Mouse (Mus musculus) erythroblast, embryonic 14.5 days (primary cell): ENCODE data around the gene Dlgap1. TPM values are rescaled to one million over a fixed set of nuclear protein-coding genes. Genes with fewer than 3 reads are reported as not detected.
"Not testable (repeated sequence)": the region's sequence is repeated elsewhere in the genome, so short reads cannot be mapped to it uniquely, and the experiment has no call there.

Source experiments
- H3K27me3 ChIP-seq: 2 replicates; pipeline ENCODE4 v1.6.1; 2012; ENCODE audit warnings: inconsistent platforms; ENCODE audit not compliant: control insufficient read depth
- H3K36me3 ChIP-seq: 2 replicates; pipeline ENCODE4 v1.6.1; 2012; ENCODE audit warnings: mild to moderate bottlenecking, inconsistent platforms; ENCODE audit not compliant: control insufficient read depth
- H3K4me1 ChIP-seq: 2 replicates; pipeline ENCODE4 v1.6.1; 2012; ENCODE audit warnings: inconsistent platforms; ENCODE audit not compliant: control insufficient read depth
- H3K4me3 ChIP-seq: replicated peaks from 2 replicates; pipeline ENCODE3; 2012; ENCODE audit warnings: moderate library complexity, mild to moderate bottlenecking, inconsistent platforms
- H3K9me3 ChIP-seq: 2 replicates; pipeline ENCODE4 v1.6.1; 2012; ENCODE audit warnings: low read length, inconsistent platforms, mixed read lengths; ENCODE audit not compliant: control insufficient read depth
- GATA1 ChIP-seq: IDR thresholded peaks from 2 replicates; pipeline ENCODE4 v1.6.1; 2012; ENCODE audit warnings: low read length, inconsistent platforms, mixed read lengths
- TAL1 ChIP-seq: IDR thresholded peaks from 3 replicates; pipeline ENCODE4 v1.6.1; 2012; ENCODE audit warnings: low read length, inconsistent platforms, mixed read lengths
- polyA plus RNA-seq: library from polyadenylated mRNA; stranded (reverse); fragments of >175 nt; gene quantifications from 2 replicates; pipeline ENCODE4 v1.2.3, GENCODE M21; 2012

The Dlgap1 gene
- polyA plus RNA-seq, 1 experiment, result not detected

DNA sequence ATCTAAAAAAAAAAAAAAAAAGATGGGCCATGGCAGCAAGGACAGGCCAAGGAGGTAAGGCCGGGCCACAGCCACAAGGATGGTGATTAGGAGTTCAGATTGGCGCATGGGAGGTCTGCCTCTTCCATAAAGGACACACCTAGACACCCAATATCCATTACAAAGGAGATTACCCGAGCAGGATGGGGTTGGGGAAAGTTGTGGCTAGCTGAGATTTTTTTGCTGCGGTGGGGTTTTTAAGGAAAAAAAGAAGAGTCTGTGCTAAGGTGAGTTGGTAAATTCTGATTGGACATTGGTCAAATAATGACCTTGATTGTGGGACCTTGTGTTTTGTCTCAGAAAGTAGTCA is 859.3 kb downstream of the Dlgap1 start:
- TF ChIP-seq GATA1, result no peak
- no peak for TF ChIP-seq TAL1
- H3K4me3 ChIP-seq, result no peak overlapping the region

DNA sequence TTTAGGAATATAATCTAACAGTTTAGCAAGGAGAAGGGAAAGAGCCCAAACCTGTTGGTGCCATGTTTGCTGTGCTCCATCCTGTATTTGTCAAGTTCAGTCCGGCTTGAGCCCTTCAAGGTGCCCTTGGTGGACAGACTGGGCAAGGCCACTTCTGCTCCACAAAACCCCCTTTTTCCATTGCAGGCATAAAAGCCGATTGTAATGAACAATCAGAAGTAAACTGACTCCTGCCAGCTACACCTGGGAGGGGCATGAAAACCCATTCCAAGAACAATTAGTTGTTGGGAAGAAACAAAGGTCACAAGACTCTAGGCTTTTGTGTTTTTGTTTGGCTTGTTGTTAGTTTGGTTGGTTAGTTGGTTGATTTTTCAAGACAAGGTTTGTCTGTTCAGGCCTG is 859.7 kb downstream of the Dlgap1 start:
- H3K4me3 ChIP-seq, result no peak overlapping the region
- peaks cover 9% of the 10 kb centered on the region for H3K27me3 ChIP-seq
- H3K9me3 ChIP-seq, result no peaks in the 10 kb centered on the region
- TF ChIP-seq GATA1 (no peak), TAL1 (no peak)
- H3K36me3 ChIP-seq, result no peaks in the 10 kb centered on the region
- no peaks in the 10 kb centered on the region for H3K4me1 ChIP-seq

More for the DNA sequence above, 859.3 kb downstream of the Dlgap1 start:
- H3K27me3 ChIP-seq, result peaks cover 6% of the 10 kb centered on the region
- H3K36me3 ChIP-seq, result no peaks in the 10 kb centered on the region
- H3K9me3 ChIP-seq, result no peaks in the 10 kb centered on the region
- no peaks in the 10 kb centered on the region for H3K4me1 ChIP-seq

DNA sequence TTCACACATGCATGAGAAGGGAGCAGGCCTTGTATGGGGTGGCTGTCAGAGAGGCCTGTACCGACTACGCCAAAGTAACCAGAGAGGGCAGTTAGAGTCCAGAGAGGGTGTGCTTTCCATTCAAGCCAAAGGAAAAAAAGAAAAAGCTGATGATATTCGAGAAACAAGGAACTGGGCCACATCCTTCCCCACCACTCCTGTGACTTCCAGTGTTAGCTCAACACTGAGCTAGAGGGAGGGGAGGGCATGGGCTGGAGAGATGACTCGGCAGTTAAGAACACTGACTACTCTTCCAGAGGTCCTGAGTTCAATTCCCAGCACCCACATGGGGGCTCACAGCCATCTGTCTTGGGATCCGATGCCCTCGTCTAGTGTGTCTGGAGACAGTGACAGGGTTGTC is 860.3 kb downstream of the Dlgap1 start:
- Histone ChIP-seq H3K36me3 (no peaks in the 10 kb centered on the region), H3K4me3 (no peak overlapping the region), H3K27me3 (peaks cover 13% of the 10 kb centered on the region), H3K4me1 (no peaks in the 10 kb centered on the region), H3K9me3 (no peaks in the 10 kb centered on the region)
- TF ChIP-seq GATA1, result no peak
- TF ChIP-seq TAL1, result no peak

DNA sequence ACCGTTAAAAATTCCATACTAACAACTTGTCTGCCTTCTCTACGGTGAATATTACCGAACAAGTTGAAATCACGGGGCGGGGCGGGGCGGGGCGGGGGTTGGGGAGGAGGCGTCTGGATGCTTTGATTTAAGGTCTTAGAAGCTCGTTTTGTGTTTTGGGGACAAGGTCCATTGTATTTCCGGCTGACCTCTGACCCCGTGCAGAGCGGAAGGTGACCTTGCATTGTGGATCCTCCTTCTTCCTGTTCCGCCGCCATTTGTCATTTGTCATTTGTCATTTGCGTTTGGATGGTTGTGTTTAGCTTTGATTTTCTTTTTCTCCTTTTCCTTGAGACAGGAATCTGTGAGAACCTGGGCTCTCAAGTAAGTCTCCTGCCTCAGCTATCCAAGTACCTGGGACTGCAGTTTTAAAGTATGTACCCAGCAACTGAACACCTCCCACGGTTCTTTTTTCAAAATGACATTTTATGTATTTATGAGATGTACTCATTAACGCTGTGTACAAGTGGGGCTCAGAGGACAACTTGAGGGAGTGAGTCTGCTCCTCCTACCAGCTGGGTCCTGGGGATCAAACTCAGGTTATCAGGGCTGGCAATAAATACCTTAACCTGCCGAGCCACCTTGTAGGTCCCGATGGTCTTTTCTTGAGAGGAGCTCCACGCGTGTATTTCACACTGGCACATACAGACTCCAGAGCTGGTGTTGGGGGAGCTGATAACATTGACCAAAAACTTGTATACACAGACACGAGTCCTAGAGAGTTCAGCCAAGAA is 861.3 kb downstream of the Dlgap1 start:
- no peaks in the 10 kb centered on the region for H3K4me1 ChIP-seq
- H3K36me3 ChIP-seq, result no peaks in the 10 kb centered on the region
- no peak overlapping the region for H3K4me3 ChIP-seq
- no peak for TF ChIP-seq TAL1
- no peak for TF ChIP-seq GATA1
- peaks cover 22% of the 10 kb centered on the region for H3K27me3 ChIP-seq
- H3K9me3 ChIP-seq, result no peaks in the 10 kb centered on the region

DNA sequence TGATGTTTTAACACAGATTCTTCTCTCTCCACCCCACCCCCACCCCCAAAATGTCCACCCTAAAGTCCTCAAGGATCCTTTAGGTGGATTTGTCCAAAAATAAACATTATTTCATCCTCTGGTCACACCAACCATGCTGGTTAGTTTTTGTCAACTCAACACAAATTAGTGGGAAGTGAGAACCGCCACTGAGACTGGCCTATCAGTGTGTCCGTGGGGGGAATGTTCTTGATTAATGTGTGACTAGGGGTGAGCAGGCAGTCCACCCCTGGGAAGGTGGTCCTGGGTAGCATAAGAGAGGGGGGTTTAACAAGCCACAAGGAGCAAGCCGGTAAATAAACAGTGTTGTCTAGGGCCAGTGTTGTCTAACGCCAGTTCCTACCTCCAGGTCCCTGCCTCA is 862.7 kb downstream of the Dlgap1 start:
- Histone ChIP-seq H3K4me3 (no peak overlapping the region), H3K4me1 (no peaks in the 10 kb centered on the region), H3K27me3 (peaks cover 29% of the 10 kb centered on the region), H3K9me3 (no peaks in the 10 kb centered on the region), H3K36me3 (no peaks in the 10 kb centered on the region)
- TF ChIP-seq TAL1, result no peak
- no peak for TF ChIP-seq GATA1

DNA sequence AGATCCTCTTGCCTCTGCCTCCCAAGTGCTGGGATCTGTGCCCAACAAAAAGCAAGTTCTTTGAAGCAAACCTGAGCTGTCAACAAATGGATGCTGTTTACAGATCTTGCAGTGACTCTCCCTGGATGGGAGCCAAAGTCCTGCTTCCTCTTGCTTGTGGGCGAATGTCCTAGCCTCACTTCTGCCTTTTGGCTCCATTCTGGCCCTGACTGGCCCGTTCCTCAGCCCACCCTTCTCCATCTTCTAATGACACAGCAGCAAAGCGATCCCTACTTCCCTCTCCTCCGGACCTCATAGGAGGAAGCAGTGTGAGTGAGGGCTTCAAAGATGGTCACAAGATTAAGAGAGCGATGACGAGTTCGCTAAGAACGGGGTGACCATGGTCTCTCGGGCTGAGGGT is 863.7 kb downstream of the Dlgap1 start:
- TF ChIP-seq TAL1 (no peak), GATA1 (no peak)
- Histone ChIP-seq H3K4me3 (no peak overlapping the region), H3K9me3 (no peaks in the 10 kb centered on the region), H3K36me3 (no peaks in the 10 kb centered on the region), H3K27me3 (peaks cover 31% of the 10 kb centered on the region), H3K4me1 (no peaks in the 10 kb centered on the region)

DNA sequence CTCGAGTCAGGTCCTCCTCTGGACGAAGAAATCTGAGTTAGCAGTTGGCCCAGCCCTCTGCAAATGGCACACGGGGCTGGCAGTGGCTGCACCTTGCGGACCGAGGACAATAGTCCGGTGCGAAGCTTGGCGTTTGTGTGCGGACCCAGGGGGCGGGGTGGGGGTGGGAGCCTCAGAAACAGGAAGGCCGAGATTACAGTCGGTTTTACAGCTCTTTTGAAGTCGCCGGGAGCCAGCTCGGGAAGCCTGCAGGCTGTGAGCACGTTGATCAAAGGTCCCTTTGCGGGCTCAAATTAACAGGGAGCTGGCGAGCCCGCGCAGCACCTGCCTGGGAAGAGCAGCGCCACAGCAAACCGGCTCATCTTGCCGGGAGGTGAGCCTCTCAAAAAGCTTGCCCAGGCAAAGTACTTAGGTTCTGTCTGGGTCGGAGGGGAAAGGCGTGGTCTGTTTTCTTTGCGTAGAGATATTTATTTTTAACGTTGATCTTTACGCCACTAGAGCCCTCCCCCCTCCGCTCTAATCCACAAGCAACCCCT is 865.6 kb downstream of the Dlgap1 start:
- Histone ChIP-seq H3K36me3 (no peaks in the 10 kb centered on the region), H3K27me3 (peaks cover 31% of the 10 kb centered on the region), H3K4me3 (peak overlapping the region; percentile 17), H3K9me3 (no peaks in the 10 kb centered on the region), H3K4me1 (no peaks in the 10 kb centered on the region)
- TF ChIP-seq TAL1 (no peak), GATA1 (no peak)

DNA sequence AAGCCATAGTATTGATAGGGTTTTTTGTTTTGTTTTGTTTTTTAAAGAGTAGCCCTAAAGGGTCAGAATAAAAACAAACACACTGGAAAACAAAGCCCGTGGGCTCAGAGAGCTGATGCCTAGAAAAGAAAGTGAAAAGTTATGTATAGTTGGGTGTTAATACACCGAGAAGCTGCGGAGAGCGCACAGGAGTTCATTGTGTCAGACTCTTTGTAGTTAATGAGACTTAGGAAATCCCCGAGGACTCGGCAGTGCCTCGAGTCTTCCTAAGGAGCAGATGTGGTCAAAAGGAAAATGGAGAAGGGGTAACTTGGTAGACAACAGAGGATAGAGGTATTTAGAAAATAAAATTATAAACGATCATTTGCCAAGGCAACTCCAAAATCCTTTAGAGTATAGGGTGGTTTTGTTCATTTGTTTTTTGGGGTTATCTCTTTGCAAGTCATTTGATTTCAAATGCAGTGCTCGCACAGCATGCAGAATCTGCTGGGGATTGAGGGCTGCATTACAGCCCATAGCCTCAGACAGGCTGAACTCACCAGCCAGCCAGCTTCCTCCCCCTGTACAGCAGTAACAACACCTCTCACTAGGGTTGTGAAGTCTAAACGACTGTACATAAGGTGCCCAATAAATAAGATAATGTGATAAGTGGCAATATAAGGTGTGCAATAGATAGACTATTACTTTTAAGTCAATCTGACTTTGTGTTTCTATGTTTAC is 866.4 kb downstream of the Dlgap1 start:
- Histone ChIP-seq H3K36me3 (no peaks in the 10 kb centered on the region; the same call in 1 of the 2 replicates), H3K4me1 (no peaks in the 10 kb centered on the region), H3K9me3 (no peaks in the 10 kb centered on the region), H3K4me3 (peak overlapping the region; percentile 17), H3K27me3 (peaks cover 31% of the 10 kb centered on the region)
- no peak for TF ChIP-seq TAL1
- no peak for TF ChIP-seq GATA1

DNA sequence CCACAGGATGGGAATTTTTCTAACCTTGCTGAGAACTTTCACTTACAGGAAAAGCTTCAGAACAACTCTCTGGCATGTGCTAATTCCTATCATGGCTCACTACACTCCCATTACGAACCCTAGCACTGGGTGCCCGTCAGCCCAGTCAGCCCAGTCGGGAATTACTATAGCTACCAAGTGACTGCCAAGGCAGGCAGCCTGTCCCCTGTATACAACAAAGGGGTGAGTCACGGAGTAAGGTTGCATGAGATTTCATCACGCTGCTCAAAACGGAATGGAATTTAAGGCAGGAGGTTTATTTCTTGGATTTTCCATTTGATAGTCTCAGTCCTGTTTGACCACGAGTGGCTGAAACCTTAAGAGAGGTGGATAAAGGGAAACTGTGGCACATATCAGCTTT is 867.9 kb downstream of the Dlgap1 start:
- Histone ChIP-seq H3K4me1 (no peaks in the 10 kb centered on the region), H3K27me3 (peaks cover 31% of the 10 kb centered on the region), H3K36me3 (no peaks in the 10 kb centered on the region; the same call in 1 of the 2 replicates), H3K9me3 (no peaks in the 10 kb centered on the region), H3K4me3 (no peak overlapping the region)
- TF ChIP-seq TAL1, result no peak
- TF ChIP-seq GATA1, result no peak

DNA sequence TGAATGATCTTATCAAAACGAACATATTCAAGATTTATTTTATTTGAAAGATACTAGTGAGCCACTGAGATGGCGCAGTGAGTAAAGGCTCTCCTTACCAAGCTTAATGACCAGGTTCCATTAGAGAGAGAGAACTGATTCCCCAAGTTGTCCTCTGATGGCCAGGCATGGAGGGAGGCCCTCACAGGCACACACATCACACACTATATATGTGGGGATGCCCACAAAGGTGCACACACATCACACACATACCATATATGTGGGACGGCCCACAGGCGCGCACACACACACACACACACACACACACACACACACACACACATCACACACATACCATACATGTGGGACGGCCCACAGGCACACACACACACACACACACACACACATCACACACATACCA is 868.6 kb downstream of the Dlgap1 start:
- H3K4me3 ChIP-seq, H3K4me1 ChIP-seq, H3K9me3 ChIP-seq, H3K36me3 ChIP-seq: not testable (repeated sequence)
- peaks cover 30% of the 10 kb centered on the region for H3K27me3 ChIP-seq
